Mouse (Mus musculus): ENCODE data around the gene Cd209a. TPM values are rescaled to one million over a fixed set of nuclear protein-coding genes. Genes with fewer than 3 reads are reported as not detected.
"Not testable (repeated sequence)": the region's sequence is repeated elsewhere in the genome, so short reads cannot be mapped to it uniquely, and the experiment has no call there.

Cd209a gene
- not detected for total RNA-seq (2018; cell fraction: chromatin; rRNA removed)
- total RNA-seq (2018; cell fraction: cytosol; rRNA removed), result under 1 TPM in 12 of 26 experiments, not detected in 14; 0.10 to 0.99 (median 0.30) TPM
- not detected for total RNA-seq (2018; cell fraction: nucleus; rRNA removed)
- polyA plus RNA-seq (2018), result 0.15 to 0.83 TPM in 2 of 3 replicates, not detected in the other

- Histone ChIP-seq H3K27ac (no peak within 1 kb of the TSS), H3K4me3 (ENCODE audit: inconsistent target) (no peak within 1 kb of the TSS), H3K79me2 (ENCODE audit: inconsistent target) (no peaks in the 10 kb centered on the region), H3K36me3 (ENCODE audit: inconsistent target) (no peaks in the 10 kb centered on the region)
- 63% methylated on average over 4 of the region's 4 CpGs for WGBS (ENCODE audit: missing documents)
Observed at GRCm38 (mm10) chr8:3748761-3749160, at the start of gene Cd209a. TSS of gene Cd209a (minus strand) at chr8:3748984.

- not testable (repeated sequence) for H3K36me3 ChIP-seq (ENCODE audit: inconsistent target)
Observed at GRCm38 (mm10) chr8:3768641-3769040, 19.9 kb upstream of the Cd209a start.

GRCm38 (mm10) chr8:3754261-3754850 lies 5.6 kb upstream of the Cd209a start:
- Histone ChIP-seq H3K4me3 (ENCODE audit: inconsistent target) (no peak overlapping the region), H3K27ac (no peak overlapping the region), H3K36me3 (ENCODE audit: inconsistent target) (no peaks in the 10 kb centered on the region), H3K79me2 (ENCODE audit: inconsistent target) (no peaks in the 10 kb centered on the region)
- WGBS (ENCODE audit: missing documents), result 51% methylated on average over 17 of the region's 18 CpGs

More at GRCm38 (mm10) chr8:3768641-3769040, 19.9 kb upstream of the Cd209a start:
- 94% methylated on average over 4 of the region's 5 CpGs for WGBS (ENCODE audit: missing documents)
- not testable (repeated sequence) for H3K27ac ChIP-seq; H3K4me3 ChIP-seq (ENCODE audit: inconsistent target); H3K79me2 ChIP-seq (ENCODE audit: inconsistent target)

- no peak overlapping the region for H3K4me3 ChIP-seq (ENCODE audit: inconsistent target)
- H3K79me2 ChIP-seq (ENCODE audit: inconsistent target), result no peaks in the 10 kb centered on the region
- 92% methylated on average over 2 of the region's 2 CpGs for WGBS (ENCODE audit: missing documents)
- H3K36me3 ChIP-seq (ENCODE audit: inconsistent target), result no peaks in the 10 kb centered on the region
- no peak overlapping the region for H3K27ac ChIP-seq
Observed at GRCm38 (mm10) chr8:3736947-3737346, 11.8 kb downstream of the Cd209a start.

GRCm38 (mm10) chr8:3735599-3735998 lies 13.2 kb downstream of the Cd209a start:
- no peak overlapping the region for H3K4me3 ChIP-seq (ENCODE audit: inconsistent target)
- H3K36me3 ChIP-seq (ENCODE audit: inconsistent target), result no peaks in the 10 kb centered on the region
- no peak overlapping the region for H3K27ac ChIP-seq
- 94% methylated on average over 1 of the region's 2 CpGs for WGBS (ENCODE audit: missing documents)
- no peaks in the 10 kb centered on the region for H3K79me2 ChIP-seq (ENCODE audit: inconsistent target)

GRCm38 (mm10) chr8:3734084-3734483 lies 14.7 kb downstream of the Cd209a start:
- no peaks in the 10 kb centered on the region for H3K79me2 ChIP-seq (ENCODE audit: inconsistent target)
- 80% methylated on average over 1 of the region's 1 CpGs for WGBS (ENCODE audit: missing documents)
- no peaks in the 10 kb centered on the region for H3K36me3 ChIP-seq (ENCODE audit: inconsistent target)
- no peak overlapping the region for H3K27ac ChIP-seq
- no peak overlapping the region for H3K4me3 ChIP-seq (ENCODE audit: inconsistent target)

GRCm38 (mm10) chr8:3721041-3721440 lies 27.7 kb downstream of the Cd209a start:
- Histone ChIP-seq H3K79me2 (ENCODE audit: inconsistent target) (no peaks in the 10 kb centered on the region), H3K27ac (no peak overlapping the region), H3K36me3 (ENCODE audit: inconsistent target) (no peaks in the 10 kb centered on the region), H3K4me3 (ENCODE audit: inconsistent target) (no peak overlapping the region)
- 14% methylated on average over 1 of the region's 1 CpGs for WGBS (ENCODE audit: missing documents)

- WGBS (ENCODE audit: missing documents), result 91% methylated on average over 4 of the region's 5 CpGs
- H3K27ac ChIP-seq, result no peak within 1 kb of the TSS
- no peak within 1 kb of the TSS for H3K4me3 ChIP-seq (ENCODE audit: inconsistent target)
Observed at GRCm38 (mm10) chr8:3720551-3720950, 28.2 kb downstream of the Cd209a start, which contains the start of gene Clec4g. TSS of gene Clec4g (minus strand) at chr8:3720651.

GRCm38 (mm10) chr8:3718559-3718958 lies 30.2 kb downstream of the Cd209a start:
- no peaks in the 10 kb centered on the region for H3K79me2 ChIP-seq (ENCODE audit: inconsistent target)
- H3K27ac ChIP-seq, result no peak overlapping the region
- no peak overlapping the region for H3K4me3 ChIP-seq (ENCODE audit: inconsistent target)
- 35% methylated on average over 14 of the region's 14 CpGs for WGBS (ENCODE audit: missing documents)
- H3K36me3 ChIP-seq (ENCODE audit: inconsistent target), result no peaks in the 10 kb centered on the region

More at GRCm38 (mm10) chr8:3720551-3720950, 28.2 kb downstream of the Cd209a start, which contains the start of gene Clec4g:
- H3K36me3 ChIP-seq (ENCODE audit: inconsistent target), result no peaks in the 10 kb centered on the region
- no peaks in the 10 kb centered on the region for H3K79me2 ChIP-seq (ENCODE audit: inconsistent target)

GRCm38 (mm10) chr8:3717321-3717954 lies 31.3 kb downstream of the Cd209a start:
- no peaks in the 10 kb centered on the region for H3K79me2 ChIP-seq (ENCODE audit: inconsistent target)
- no peak overlapping the region for H3K27ac ChIP-seq
- no peak overlapping the region for H3K4me3 ChIP-seq (ENCODE audit: inconsistent target)
- 94% methylated on average over 12 of the region's 12 CpGs for WGBS (ENCODE audit: missing documents)
- H3K36me3 ChIP-seq (ENCODE audit: inconsistent target), result no peaks in the 10 kb centered on the region

GRCm38 (mm10) chr8:3711646-3712045 lies 37.1 kb downstream of the Cd209a start:
- no peak overlapping the region for H3K4me3 ChIP-seq (ENCODE audit: inconsistent target)
- H3K79me2 ChIP-seq (ENCODE audit: inconsistent target), result no peaks in the 10 kb centered on the region
- H3K27ac ChIP-seq, result no peak overlapping the region
- H3K36me3 ChIP-seq (ENCODE audit: inconsistent target), result no peaks in the 10 kb centered on the region
- WGBS (ENCODE audit: missing documents), result 0% methylated on average over 2 of the region's 2 CpGs

GRCm38 (mm10) chr8:3710312-3710711 lies 38.5 kb downstream of the Cd209a start:
- no peaks in the 10 kb centered on the region for H3K79me2 ChIP-seq (ENCODE audit: inconsistent target)
- H3K4me3 ChIP-seq (ENCODE audit: inconsistent target), result no peak overlapping the region
- H3K27ac ChIP-seq, result no peak overlapping the region
- 51% methylated on average over 3 of the region's 3 CpGs for WGBS (ENCODE audit: missing documents)
- no peaks in the 10 kb centered on the region for H3K36me3 ChIP-seq (ENCODE audit: inconsistent target)

- no peaks in the 10 kb centered on the region for H3K79me2 ChIP-seq (ENCODE audit: inconsistent target)
- H3K36me3 ChIP-seq (ENCODE audit: inconsistent target), result no peaks in the 10 kb centered on the region
- 89% methylated on average over 7 of the region's 7 CpGs for WGBS (ENCODE audit: missing documents)
- H3K27ac ChIP-seq, result no peak overlapping the region
- no peak overlapping the region for H3K4me3 ChIP-seq (ENCODE audit: inconsistent target)
Observed at GRCm38 (mm10) chr8:3707611-3708010, 41.2 kb downstream of the Cd209a start.

GRCm38 (mm10) chr8:3705711-3706110 lies 43.1 kb downstream of the Cd209a start:
- Histone ChIP-seq H3K36me3 (ENCODE audit: inconsistent target) (no peaks in the 10 kb centered on the region), H3K27ac (no peak overlapping the region), H3K4me3 (ENCODE audit: inconsistent target) (no peak overlapping the region), H3K79me2 (ENCODE audit: inconsistent target) (no peaks in the 10 kb centered on the region)
- WGBS (ENCODE audit: missing documents), result 60% methylated on average over 1 of the region's 4 CpGs

- no peaks in the 10 kb centered on the region for H3K36me3 ChIP-seq (ENCODE audit: inconsistent target)
- no peak overlapping the region for H3K27ac ChIP-seq
- no peak overlapping the region for H3K4me3 ChIP-seq (ENCODE audit: inconsistent target)
- H3K79me2 ChIP-seq (ENCODE audit: inconsistent target), result no peaks in the 10 kb centered on the region
- WGBS (ENCODE audit: missing documents), result 88% methylated on average over 1 of the region's 1 CpGs
Observed at GRCm38 (mm10) chr8:3701491-3701890, 47.3 kb downstream of the Cd209a start.

Data from macrophage (primary cell).